Mouse (Mus musculus) thymus, postnatal 0 days (tissue): Measurements from ENCODE around the gene Vmn2r66. TPM values are rescaled to one million over a fixed set of nuclear protein-coding genes. Genes with fewer than 3 reads are reported as not detected.

Experiments used
- DNase-seq: peaks from one replicate; pipeline ENCODE4 v3.0.0-alpha.2; 2015; ENCODE audit warnings: low spot score
- polyA plus RNA-seq: library from polyadenylated mRNA; unstranded; fragments of >200 nt; fragmentation: Nextera tagmentation; extraction: Ambion mirVana; gene quantifications from 2 replicates; pipeline ENCODE4 v1.2.1, GENCODE M21; 2015

Gene Vmn2r66
- not detected in 2 replicates for polyA plus RNA-seq

DNA sequence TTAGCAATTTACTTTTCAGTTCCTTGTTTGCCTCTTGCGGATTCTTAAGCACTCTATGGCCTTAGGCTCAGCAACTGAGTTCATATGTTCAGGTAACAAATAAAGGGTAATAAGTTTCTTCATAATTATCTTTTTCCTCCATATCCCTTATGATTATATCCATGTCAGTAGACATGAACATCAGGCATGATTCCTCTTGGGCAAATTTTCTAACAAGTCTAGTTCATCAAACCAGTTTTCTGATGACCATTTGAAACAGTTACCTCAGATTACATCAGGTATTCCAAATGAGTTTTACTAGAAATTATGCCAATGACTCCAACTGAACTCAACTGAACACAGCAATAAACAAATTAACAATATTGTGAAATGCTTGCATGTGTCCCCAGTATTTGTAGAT lies at the start of gene Vmn2r66:
TSS of gene Vmn2r66 (minus strand) at position 101 of the 400 bp plus-strand sequence.
- no peak for DNase-seq

DNA sequence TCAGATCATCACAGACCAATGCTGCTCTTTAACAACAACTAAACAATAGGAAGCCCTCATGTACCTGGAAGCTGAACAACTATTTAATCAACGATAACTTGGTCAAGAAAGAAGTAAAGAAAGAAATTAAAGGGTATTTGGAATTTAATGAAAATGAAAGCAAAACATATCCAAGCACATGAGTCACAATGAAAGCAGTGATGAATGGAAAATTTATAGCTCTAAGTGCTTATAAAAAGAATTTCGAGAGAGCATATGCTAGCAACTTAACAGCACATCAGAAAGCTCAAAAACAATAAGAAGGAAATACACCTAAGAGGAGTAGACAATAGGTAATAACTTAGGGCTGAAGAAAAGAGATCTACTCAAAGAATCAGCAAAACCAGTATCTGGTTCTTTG lies 15.4 kb downstream of the Vmn2r66 start:
- no peak for DNase-seq

GRCm38 (mm10) chr7:84964015-84964414 lies 48.1 kb downstream of the Vmn2r66 start, which contains the start of gene Vmn2r65:
TSS of gene Vmn2r65 (minus strand) at chr7:84964115.
- DNase-seq: no peak

Other genes starting within 250 kb of the Vmn2r66 start
- not detected in 2 replicates for gene Olfr291, start 158.7 kb downstream of the Vmn2r66 start, polyA plus RNA-seq
- not detected in 2 replicates for gene Vmn2r65, start 48.2 kb downstream of the Vmn2r66 start, polyA plus RNA-seq
- not detected in 2 replicates for gene Vmn2r67, start 143.7 kb upstream of the Vmn2r66 start, polyA plus RNA-seq
- gene Vmn2r68, start 225.5 kb upstream of the Vmn2r66 start, polyA plus RNA-seq: not detected in 2 replicates